Mouse (Mus musculus): ENCODE measurements around the gene Rnf222. TPM values are rescaled to one million over a fixed set of nuclear protein-coding genes. Genes with fewer than 3 reads are reported as not detected.

The Rnf222 gene
- not detected in 2 replicates for polyA plus RNA-seq (2014; fragmentation: Nextera tagmentation; extraction: Ambion mirVana)

- H3K9ac ChIP-seq, result no peak within 1 kb of the TSS
- H3K27me3 ChIP-seq (ENCODE audit: control insufficient read depth, insufficient read depth, low read length), result no peaks in the 10 kb centered on the region
- H3K36me3 ChIP-seq (replicated peaks; ENCODE audit: control insufficient read depth, insufficient read depth), result no peaks in the 10 kb centered on the region
- no peak for ATAC-seq (ENCODE audit: low FRiP score)
- no peak within 1 kb of the TSS for H3K27ac ChIP-seq
- H3K9me3 ChIP-seq (ENCODE audit: control insufficient read depth, low read length), result no peaks in the 10 kb centered on the region
- H3K4me3 ChIP-seq (replicated peaks; ENCODE audit: low read length), result no peak within 1 kb of the TSS
- no peak for DNase-seq (ENCODE audit: low spot score)
- no peak within 1 kb of the TSS for H3K4me2 ChIP-seq (replicated peaks)
- WGBS, result 42% methylated on average over 6 of the region's 6 CpGs
- no peaks in the 10 kb centered on the region for H3K4me1 ChIP-seq (replicated peaks; ENCODE audit: control insufficient read depth, insufficient read depth, low read length)
These were observed at the start of gene Rnf222 for GRCm38 (mm10) chr11:68888253-68888652. Gene Rnf222, plus strand, starts transcription at chr11:68888553.

GRCm38 (mm10) chr11:68839606-68840005 is 48.7 kb upstream of the Rnf222 start:
- no peak for ATAC-seq (ENCODE audit: low FRiP score)
- DNase-seq (ENCODE audit: low spot score), result no peak
- Histone ChIP-seq H3K27ac (no peak overlapping the region), H3K9me3 (ENCODE audit: control insufficient read depth, low read length) (no peaks in the 10 kb centered on the region), H3K4me2 (replicated peaks) (no peak overlapping the region), H3K4me3 (replicated peaks; ENCODE audit: low read length) (no peak overlapping the region), H3K4me1 (replicated peaks; ENCODE audit: control insufficient read depth, insufficient read depth, low read length) (no peaks in the 10 kb centered on the region), H3K36me3 (replicated peaks; ENCODE audit: control insufficient read depth, insufficient read depth) (peaks cover 80% of the 10 kb centered on the region), H3K27me3 (ENCODE audit: control insufficient read depth, insufficient read depth, low read length) (no peaks in the 10 kb centered on the region), H3K9ac (no peak overlapping the region)
- 65% methylated on average over 5 of the region's 5 CpGs for WGBS

- H3K36me3 ChIP-seq (replicated peaks; ENCODE audit: control insufficient read depth, insufficient read depth), result no peaks in the 10 kb centered on the region
- 92% methylated on average over 7 of the region's 7 CpGs for WGBS
- H3K9ac ChIP-seq, result peak overlapping the region; percentile 40
- ATAC-seq (ENCODE audit: low FRiP score) (no peak), DNase-seq (ENCODE audit: low spot score) (no peak)
- peak overlapping the region; percentile 22; the same call in 1 of the 2 replicates for H3K4me2 ChIP-seq (replicated peaks)
- no peak overlapping the region; the same call in 1 of the 2 replicates for H3K4me3 ChIP-seq (replicated peaks; ENCODE audit: low read length)
- H3K4me1 ChIP-seq (replicated peaks; ENCODE audit: control insufficient read depth, insufficient read depth, low read length), result peaks cover 34% of the 10 kb centered on the region
- H3K27ac ChIP-seq, result no peak overlapping the region
- H3K27me3 ChIP-seq (ENCODE audit: control insufficient read depth, insufficient read depth, low read length), result no peaks in the 10 kb centered on the region
- no peaks in the 10 kb centered on the region for H3K9me3 ChIP-seq (ENCODE audit: control insufficient read depth, low read length)
These were observed 37.5 kb upstream of the Rnf222 start for GRCm38 (mm10) chr11:68850862-68851261.

GRCm38 (mm10) chr11:68851644-68852485 is 36.5 kb upstream of the Rnf222 start:
- no peak for ATAC-seq (ENCODE audit: low FRiP score)

GRCm38 (mm10) chr11:68852486-68852901 is 35.9 kb upstream of the Rnf222 start:
- H3K27ac ChIP-seq, result peak overlapping the region; percentile 92
- H3K36me3 ChIP-seq (replicated peaks; ENCODE audit: control insufficient read depth, insufficient read depth), result no peaks in the 10 kb centered on the region
- DNase-seq (ENCODE audit: low spot score) (peak; percentile 44), ATAC-seq (ENCODE audit: low FRiP score) (no peak)
- WGBS, result 0% methylated on average over 36 of the region's 36 CpGs
- peak overlapping the region; percentile 86 for H3K9ac ChIP-seq
- peak overlapping the region; percentile 70 for H3K4me3 ChIP-seq (replicated peaks; ENCODE audit: low read length)
- peak overlapping the region; percentile 62 for H3K4me2 ChIP-seq (replicated peaks)
- no peaks in the 10 kb centered on the region for H3K27me3 ChIP-seq (ENCODE audit: control insufficient read depth, insufficient read depth, low read length)
- no peaks in the 10 kb centered on the region for H3K9me3 ChIP-seq (ENCODE audit: control insufficient read depth, low read length)
- H3K4me1 ChIP-seq (replicated peaks; ENCODE audit: control insufficient read depth, insufficient read depth, low read length), result peaks cover 34% of the 10 kb centered on the region

More at GRCm38 (mm10) chr11:68851644-68852485, 36.5 kb upstream of the Rnf222 start:
- H3K36me3 ChIP-seq (replicated peaks; ENCODE audit: control insufficient read depth, insufficient read depth), result no peaks in the 10 kb centered on the region
- WGBS, result 6% methylated on average over 13 of the region's 13 CpGs
- peaks cover 34% of the 10 kb centered on the region for H3K4me1 ChIP-seq (replicated peaks; ENCODE audit: control insufficient read depth, insufficient read depth, low read length)
- DNase-seq (ENCODE audit: low spot score), result no peak
- H3K9ac ChIP-seq, result peak overlapping the region; percentile 86
- peak overlapping the region; percentile 92 for H3K27ac ChIP-seq
- H3K4me2 ChIP-seq (replicated peaks), result peak overlapping the region; percentile 62
- H3K9me3 ChIP-seq (ENCODE audit: control insufficient read depth, low read length), result no peaks in the 10 kb centered on the region
- no peaks in the 10 kb centered on the region for H3K27me3 ChIP-seq (ENCODE audit: control insufficient read depth, insufficient read depth, low read length)
- H3K4me3 ChIP-seq (replicated peaks; ENCODE audit: low read length), result peak overlapping the region; percentile 70

- Histone ChIP-seq H3K4me2 (replicated peaks) (peak overlapping the region; percentile 81), H3K36me3 (replicated peaks; ENCODE audit: control insufficient read depth, insufficient read depth) (no peaks in the 10 kb centered on the region), H3K4me3 (replicated peaks; ENCODE audit: low read length) (peak overlapping the region; percentile 70), H3K9ac (peak overlapping the region; percentile 86), H3K27ac (peak overlapping the region; percentile 92), H3K9me3 (ENCODE audit: control insufficient read depth, low read length) (no peaks in the 10 kb centered on the region), H3K27me3 (ENCODE audit: control insufficient read depth, insufficient read depth, low read length) (no peaks in the 10 kb centered on the region), H3K4me1 (replicated peaks; ENCODE audit: control insufficient read depth, insufficient read depth, low read length) (peaks cover 34% of the 10 kb centered on the region)
- ATAC-seq (ENCODE audit: low FRiP score) (peak; percentile 99), DNase-seq (ENCODE audit: low spot score) (peak; percentile 99)
- under 1% methylated on average over 40 of the region's 42 CpGs for WGBS
These were observed 35.4 kb upstream of the Rnf222 start for GRCm38 (mm10) chr11:68852932-68853409.

- H3K9me3 ChIP-seq (ENCODE audit: control insufficient read depth, low read length), result no peaks in the 10 kb centered on the region
- DNase-seq (ENCODE audit: low spot score), result no peak
- 49% methylated on average over 14 of the region's 14 CpGs for WGBS
- peak overlapping the region; percentile 76 for H3K27ac ChIP-seq
- H3K4me3 ChIP-seq (replicated peaks; ENCODE audit: low read length), result peak overlapping the region; percentile 70
- peak overlapping the region; percentile 56 for H3K9ac ChIP-seq
- no peak for ATAC-seq (ENCODE audit: low FRiP score)
- H3K4me2 ChIP-seq (replicated peaks), result peak overlapping the region; percentile 81
- no peaks in the 10 kb centered on the region for H3K36me3 ChIP-seq (replicated peaks; ENCODE audit: control insufficient read depth, insufficient read depth)
- H3K27me3 ChIP-seq (ENCODE audit: control insufficient read depth, insufficient read depth, low read length), result no peaks in the 10 kb centered on the region
- peaks cover 34% of the 10 kb centered on the region for H3K4me1 ChIP-seq (replicated peaks; ENCODE audit: control insufficient read depth, insufficient read depth, low read length)
These were observed 34.5 kb upstream of the Rnf222 start for GRCm38 (mm10) chr11:68853611-68854401.

GRCm38 (mm10) chr11:68854621-68855020 is 33.7 kb upstream of the Rnf222 start:
- H3K4me3 ChIP-seq (replicated peaks; ENCODE audit: low read length), result no peak overlapping the region
- H3K4me1 ChIP-seq (replicated peaks; ENCODE audit: control insufficient read depth, insufficient read depth, low read length), result peaks cover 32% of the 10 kb centered on the region
- no peaks in the 10 kb centered on the region for H3K36me3 ChIP-seq (replicated peaks; ENCODE audit: control insufficient read depth, insufficient read depth)
- no peak overlapping the region for H3K4me2 ChIP-seq (replicated peaks)
- peaks cover 2% of the 10 kb centered on the region; the same call in 1 of the 2 replicates for H3K27me3 ChIP-seq (ENCODE audit: control insufficient read depth, insufficient read depth, low read length)
- ATAC-seq (ENCODE audit: low FRiP score) (no peak), DNase-seq (ENCODE audit: low spot score) (no peak)
- no peak overlapping the region for H3K9ac ChIP-seq
- WGBS, result 86% methylated on average over 3 of the region's 3 CpGs
- H3K27ac ChIP-seq, result no peak overlapping the region
- H3K9me3 ChIP-seq (ENCODE audit: control insufficient read depth, low read length), result no peaks in the 10 kb centered on the region

DNA sequence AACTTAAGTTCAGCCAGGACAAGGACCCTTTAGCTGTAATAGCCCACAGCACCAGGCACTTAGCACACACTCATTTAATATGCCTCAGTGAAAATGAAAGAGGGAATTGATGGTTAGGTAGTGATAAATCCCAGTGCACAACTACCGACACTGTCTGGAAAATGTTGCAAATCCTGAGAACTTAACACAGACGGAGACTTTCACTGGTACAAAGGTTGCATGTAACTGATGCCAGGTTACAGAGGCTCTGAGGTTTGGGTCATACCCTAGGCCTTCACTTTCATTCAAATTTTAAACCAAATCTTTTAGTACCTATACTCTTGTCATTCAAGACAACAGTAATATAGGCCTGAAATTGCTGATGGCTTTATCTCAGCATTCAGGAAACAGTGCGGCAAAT is 31.0 kb upstream of the Rnf222 start:
- Histone ChIP-seq H3K36me3 (replicated peaks; ENCODE audit: control insufficient read depth, insufficient read depth) (no peaks in the 10 kb centered on the region), H3K4me1 (replicated peaks; ENCODE audit: control insufficient read depth, insufficient read depth, low read length) (peaks cover 6% of the 10 kb centered on the region), H3K4me3 (replicated peaks; ENCODE audit: low read length) (no peak overlapping the region), H3K4me2 (replicated peaks) (no peak overlapping the region), H3K27ac (no peak overlapping the region), H3K9ac (no peak overlapping the region), H3K9me3 (ENCODE audit: control insufficient read depth, low read length) (no peaks in the 10 kb centered on the region), H3K27me3 (ENCODE audit: control insufficient read depth, insufficient read depth, low read length) (peaks cover 7% of the 10 kb centered on the region; the same call in 1 of the 2 replicates)
- DNase-seq (ENCODE audit: low spot score) (no peak), ATAC-seq (ENCODE audit: low FRiP score) (no peak)
- WGBS, result 95% methylated on average over 3 of the region's 3 CpGs
